Mouse (Mus musculus): ENCODE measurements at regions not wholly inside any gene's neighbourhood (a gene's known extent, or its start where the extent isn't known, plus 50 kb on each side); places are given as distances from the start of the nearest gene placed in this dataset.
"Not testable (repeated sequence)": the region's sequence is repeated elsewhere in the genome, so short reads cannot be mapped to it uniquely, and the experiment has no call there.

DNA sequence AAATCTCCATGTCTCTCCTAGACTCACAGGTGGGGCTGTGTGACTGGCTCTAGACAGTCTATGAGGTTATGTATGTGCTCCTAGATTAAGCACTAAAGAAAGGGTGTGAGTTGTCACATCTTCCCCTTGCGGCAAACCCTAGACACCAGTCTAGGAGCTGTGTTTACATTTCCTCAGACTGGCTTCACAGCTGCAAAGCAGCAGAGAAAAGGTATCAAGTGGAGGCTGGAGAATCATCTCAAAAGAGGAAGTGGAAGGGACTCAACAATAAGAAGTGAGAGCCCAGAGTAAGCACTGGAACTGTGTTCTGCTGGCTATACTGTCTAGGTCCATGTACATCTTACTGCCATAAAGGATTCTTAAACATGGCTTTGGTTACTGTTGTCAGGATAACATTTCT lies 68.1 kb upstream of the Cdk6 start:
- not testable (repeated sequence) for TF ChIP-seq CTCF (IDR thresholded peaks at IDR 0.05; ENCODE audit: low read depth); EP300 (optimal IDR thresholded peaks at IDR 0.05)
